26 mouse cellular contexts compared by ENCODE assay signal in genomic region chr7:126932652-126933051, GRCm38 (mm10). TPM values are rescaled to one million over a fixed set of nuclear protein-coding genes. Genes with fewer than 3 reads are reported as not detected.
A peak's percentile ranks its signal among the peaks of the same experiment; 100 is the strongest.
DNase-seq lines count a peak whose midpoint lies in the region; ATAC-seq and TF ChIP-seq lines count a peak whose summit lies in the region.
"Had no signal": no experiment of that assay in that cellular context is flagged by ENCODE, and none has a peak within 500 bp of the region (broad histone marks: within the 10 kb centered on the region; RNA-seq: fewer than 3 reads in every experiment).

No protein-coding gene starts in this region.

- WGBS in liver, adult 2 months: 61% methylated on average over 2 of the region's 2 CpGs
- 61% methylated on average over 2 of the region's 2 CpGs for WGBS in liver, embryonic 12.5 days (ENCODE audit: insufficient replicate concordance)

- no peak overlapping the region for H3K4me2 ChIP-seq in liver, embryonic 12.5 days
- H3K4me2 ChIP-seq: embryonic facial prominence, embryonic 13.5 days; embryonic facial prominence, embryonic 15.5 days; forebrain, embryonic 12.5 days had no signal

- H3K9ac ChIP-seq in liver, adult 2 months (ENCODE audit: low read depth, low read length): no peak overlapping the region
- H3K9ac ChIP-seq in liver, embryonic 12.5 days: no peak overlapping the region
- H3K9ac ChIP-seq: embryonic facial prominence, embryonic 13.5 days; embryonic facial prominence, embryonic 15.5 days; forebrain, embryonic 12.5 days had no signal

- no peak for TF ChIP-seq POLR2A in liver, adult 2 months (IDR thresholded peaks at IDR 0.05; ENCODE audit: extremely low read depth, insufficient read depth, low read length)

- no peak overlapping the region for H3K27ac ChIP-seq in liver, adult 2 months (replicated peaks; ENCODE audit: insufficient read depth, low read depth, low read length)
- no peak overlapping the region for H3K27ac ChIP-seq in liver, embryonic 12.5 days
- H3K27ac ChIP-seq: embryonic facial prominence, embryonic 13.5 days; embryonic facial prominence, embryonic 15.5 days; forebrain, embryonic 10.5 days; forebrain, embryonic 12.5 days had no signal

- no peak for ATAC-seq in liver, embryonic 12.5 days
- ATAC-seq: CD4-positive, CD25-positive, alpha-beta regulatory T cell, adult 4 months; forebrain, embryonic 14.5 days; forebrain, embryonic 16.5 days had no signal

- H3K9me3 ChIP-seq in liver, embryonic 12.5 days (replicated peaks): no peaks in the 10 kb centered on the region
- H3K9me3 ChIP-seq: embryonic facial prominence, embryonic 13.5 days; embryonic facial prominence, embryonic 15.5 days; forebrain, embryonic 10.5 days; forebrain, embryonic 12.5 days had no signal

- peaks cover 27% of the 10 kb centered on the region for H3K36me3 ChIP-seq in liver, adult 2 months (ENCODE audit: control insufficient read depth, insufficient read depth, low read length)
- H3K36me3 ChIP-seq in liver, embryonic 12.5 days: peaks cover 62% of the 10 kb centered on the region

- H3K27me3 ChIP-seq in liver, adult 2 months (ENCODE audit: control insufficient read depth, insufficient read depth, low read length): no peaks in the 10 kb centered on the region
- H3K27me3 ChIP-seq in liver, embryonic 12.5 days (replicated peaks): no peaks in the 10 kb centered on the region
- H3K27me3 ChIP-seq: CH12.LX; embryonic facial prominence, embryonic 13.5 days; embryonic facial prominence, embryonic 15.5 days; forebrain, embryonic 12.5 days had no signal

- peaks cover 8% of the 10 kb centered on the region; the same call in 1 of the 2 replicates for H3K79me2 ChIP-seq in liver, adult 2 months (ENCODE audit: control insufficient read depth, insufficient read depth, low read length)

- no peak for TF ChIP-seq CTCF in liver, adult 2 months (IDR thresholded peaks at IDR 0.05; ENCODE audit: low read depth, low read length)

- DNase-seq in cerebellum, adult 9-10 months: peak; percentile 5
- DNase-seq in cerebellum, adult 9-11 months: no peak
- peak; percentile 34 for DNase-seq in liver, adult 2 months (ENCODE audit: extremely low read depth, low read depth, low spot score)
- DNase-seq in testis, postnatal 14 days (ENCODE audit: low spot score): peak; percentile 66
- no peak for DNase-seq in testis, postnatal 10 days (ENCODE audit: low spot score)
- DNase-seq: adrenal gland, adult 2 months; adrenal gland, postnatal 10 days; adrenal gland, postnatal 25 days; B cell, adult 2 months; cerebellum, adult 11 months; cerebellum, adult 18-20 months; cerebellum, adult 8-10 months; cerebellum, postnatal 14 days; cerebellum, postnatal 36 days; embryo, embryonic 11 days had no signal

- no peak overlapping the region for H3K4me3 ChIP-seq in liver, adult 2 months (ENCODE audit: insufficient read depth, low read depth, low read length)
- no peak overlapping the region for H3K4me3 ChIP-seq in liver, embryonic 12.5 days
- H3K4me3 ChIP-seq: embryonic facial prominence, embryonic 13.5 days; embryonic facial prominence, embryonic 15.5 days; erythroblast, embryonic 14.5 days; forebrain, embryonic 10.5 days; forebrain, embryonic 12.5 days had no signal

- H3K4me1 ChIP-seq in liver, adult 2 months (ENCODE audit: control insufficient read depth, insufficient read depth, low read length): peaks cover 7% of the 10 kb centered on the region
- peaks cover 21% of the 10 kb centered on the region for H3K4me1 ChIP-seq in liver, embryonic 12.5 days

RNA-seq across cellular contexts. Expression of gene Kctd13, which starts 4.0 kb away (rescaled TPM):
- 2.1 and 3.4 TPM in 2 replicates for total RNA-seq in liver, adult 2 months (2014; rRNA removed)
- polyA plus RNA-seq in liver, adult 2 months (2012; rRNA removed): 5.8 and 7.6 TPM in 2 replicates
- 10.3 and 10.7 TPM in 2 replicates for polyA plus RNA-seq in liver, embryonic 12.5 days (2016; fragmentation: Nextera tagmentation; extraction: Ambion mirVana)

RNA-seq across cellular contexts. Expression of gene Tmem219, which starts 9.9 kb away (rescaled TPM):
- total RNA-seq in liver, adult 2 months (2014; rRNA removed): 78.4 and 98.6 TPM in 2 replicates
- polyA plus RNA-seq in liver, adult 2 months (2012; rRNA removed): 94.9 and 120 TPM in 2 replicates
- polyA plus RNA-seq in liver, embryonic 12.5 days (2016; fragmentation: Nextera tagmentation; extraction: Ambion mirVana): 16.7 and 16.9 TPM in 2 replicates

RNA-seq across cellular contexts. Expression of gene Asphd1, which starts 16.7 kb away (rescaled TPM):
- not detected in 2 replicates for total RNA-seq in liver, adult 2 months (2014; rRNA removed)
- polyA plus RNA-seq in liver, adult 2 months (2012; rRNA removed): not detected in 2 replicates
- not detected in 2 replicates for polyA plus RNA-seq in liver, embryonic 12.5 days (2016; fragmentation: Nextera tagmentation; extraction: Ambion mirVana)
- total RNA-seq: common myeloid progenitor, adult 5-6 weeks had no signal
- polyA plus RNA-seq: erythroblast, embryonic 14.5 days had no signal

RNA-seq across cellular contexts. Expression of gene Sez6l2, which starts 17.7 kb away (rescaled TPM):
- 0.20 and 0.28 TPM in 2 replicates for total RNA-seq in liver, adult 2 months (2014; rRNA removed)
- polyA plus RNA-seq in liver, adult 2 months (2012; rRNA removed): 0.31 and 0.60 TPM in 2 replicates
- 0.06 and 0.39 TPM in 2 replicates for polyA plus RNA-seq in liver, embryonic 12.5 days (2016; fragmentation: Nextera tagmentation; extraction: Ambion mirVana)

RNA-seq across cellular contexts. Expression of gene Cdipt, which starts 43.1 kb away (rescaled TPM):
- total RNA-seq in liver, adult 2 months (2014; rRNA removed): 41.2 and 42.8 TPM in 2 replicates
- polyA plus RNA-seq in liver, adult 2 months (2012; rRNA removed): 137 and 141 TPM in 2 replicates
- 59.2 and 63.2 TPM in 2 replicates for polyA plus RNA-seq in liver, embryonic 12.5 days (2016; fragmentation: Nextera tagmentation; extraction: Ambion mirVana)

Comparison
In these comparisons a context has a peak if more than half of its experiments do, and no peak if none do; other contexts are left out.
1. DNase-seq: peak in cerebellum, adult 9-10 months (single experiment), liver, adult 2 months (single experiment) and testis, postnatal 14 days (single experiment); none in cerebellum, adult 9-11 months (single experiment) and testis, postnatal 10 days (single experiment).